Comparison of ENCODE assay signal across 9 mouse cellular contexts in genomic region chr19:4989013-4989412, GRCm38 (mm10). TPM values are rescaled to one million over a fixed set of nuclear protein-coding genes. Genes with fewer than 3 reads are reported as not detected.
DNase-seq lines count a peak whose midpoint lies in the region; ATAC-seq and TF ChIP-seq lines count a peak whose summit lies in the region.
"Had no signal": no experiment of that assay in that cellular context is flagged by ENCODE, and none has a peak within 500 bp of the region (broad histone marks: within the 10 kb centered on the region; RNA-seq: fewer than 3 reads in every experiment).

No protein-coding gene starts in this region.

- no peak overlapping the region for H3K9ac ChIP-seq in heart, postnatal 0 days (replicated peaks; ENCODE audit: low read depth, low read length)
- H3K9ac ChIP-seq: heart, embryonic 13.5 days had no signal

- H3ac ChIP-seq in C2C12 (ENCODE audit: control insufficient read depth, insufficient read length, low read depth) = no peak overlapping the region

- H3K36me3 ChIP-seq in C2C12 (ENCODE audit: control insufficient read depth, insufficient read depth) = no peaks in the 10 kb centered on the region
- no peaks in the 10 kb centered on the region for H3K36me3 ChIP-seq in heart, postnatal 0 days (replicated peaks; ENCODE audit: control insufficient read depth, insufficient read depth, low read length)

- no peak for TF ChIP-seq CTCF in C2C12 (IDR thresholded peaks at IDR 0.05; ENCODE audit: control insufficient read depth, insufficient read depth, insufficient read length)
- TF ChIP-seq CTCF in heart, postnatal 0 days (IDR thresholded peaks at IDR 0.05; ENCODE audit: low read depth) = peak; percentile 22; the same call in 1 of the 2 replicates

- TF ChIP-seq EP300 in heart, postnatal 0 days (IDR thresholded peaks at IDR 0.05; ENCODE audit: low read depth) = no peak

- no peaks in the 10 kb centered on the region for H3K27me3 ChIP-seq in C2C12 (ENCODE audit: control insufficient read depth, insufficient read depth, insufficient read length)
- H3K27me3 ChIP-seq in heart, postnatal 0 days (ENCODE audit: control insufficient read depth, insufficient read depth, low read length) = peaks cover 29% of the 10 kb centered on the region

- ATAC-seq in heart, postnatal 0 days (ENCODE audit: insufficient read depth, low read depth) = peak; percentile 37
- peak; percentile 70 for ATAC-seq in megakaryocyte, adult 5-6 weeks (ENCODE audit: poor library complexity, severe bottlenecking)

- peaks cover 6% of the 10 kb centered on the region; the same call in 1 of the 2 replicates for H3K4me1 ChIP-seq in heart, postnatal 0 days (ENCODE audit: control insufficient read depth, insufficient read depth)

- H3K79me2 ChIP-seq in C2C12 (ENCODE audit: control insufficient read depth, insufficient read depth) = no peaks in the 10 kb centered on the region

- H3K4me2 ChIP-seq in heart, postnatal 0 days (ENCODE audit: low read depth, low read length) = no peak overlapping the region
- H3K4me2 ChIP-seq: heart, embryonic 13.5 days had no signal

- 4% methylated on average over 13 of the region's 13 CpGs for WGBS in heart, postnatal 0 days
- 7% methylated on average over 13 of the region's 13 CpGs for WGBS in large intestine, adult 2 months

- no peak overlapping the region for H3K4me3 ChIP-seq in C2C12 (ENCODE audit: insufficient read depth, poor library complexity, severe bottlenecking)
- H3K4me3 ChIP-seq in heart, postnatal 0 days (ENCODE audit: low read depth, low read length) = no peak overlapping the region
- H3K4me3 ChIP-seq: heart, embryonic 13.5 days had no signal

- H3K9me3 ChIP-seq in heart, postnatal 0 days (replicated peaks; ENCODE audit: control insufficient read depth, low read length) = no peaks in the 10 kb centered on the region
- H3K9me3 ChIP-seq: heart, embryonic 13.5 days had no signal

- H3K27ac ChIP-seq in heart, postnatal 0 days (ENCODE audit: low read depth) = no peak overlapping the region
- H3K27ac ChIP-seq: heart, embryonic 13.5 days had no signal

- H3K79me3 ChIP-seq in C2C12 (ENCODE audit: low read depth) = no peaks in the 10 kb centered on the region

- peak; percentile 71 for DNase-seq in WW6 (ENCODE audit: low read depth, low spot score)
- DNase-seq in embryo, embryonic 9.5 days (ENCODE audit: extremely low spot score) = peak; percentile 92
- peak; percentile 71 for DNase-seq in heart, postnatal 0 days (ENCODE audit: low spot score)
- peak; percentile 57 for DNase-seq in large intestine, adult 2 months (ENCODE audit: low read depth, low spot score)
- DNase-seq in skeletal muscle tissue, adult 2 months (ENCODE audit: low read depth, low spot score) = peak; percentile 85
- peak; percentile 78 for DNase-seq in yolk sac, embryonic 10.5 days (ENCODE audit: low spot score)

TF ChIP-seq in C2C12, 6 proteins besides CTCF, POLR2A, EP300 and RAD21:
- TF ChIP-seq CEBPB (IDR thresholded peaks at IDR 0.05; ENCODE audit: low read depth) = no peak
- TF ChIP-seq MAX (IDR thresholded peaks at IDR 0.05) = peak; percentile 98

RNA-seq across cellular contexts. Expression of gene Npas4, which starts 1.1 kb away (rescaled TPM):
- polyA plus RNA-seq in C2C12 (2012; fragmentation: generic; extraction: Trizol) = 0.60 TPM
- 0.15 TPM in 1 of 2 replicates, not detected in the other for total RNA-seq in heart, postnatal 0 days (2014; rRNA removed; ENCODE audit: low replicate concordance)
- 0.03 TPM in 1 of 2 replicates, not detected in the other for polyA plus RNA-seq in heart, postnatal 0 days (2015; fragmentation: Nextera tagmentation; extraction: Ambion mirVana)
- 1.4 and 1.6 TPM in 2 replicates for polyA plus RNA-seq in large intestine, adult 2 months (2012; rRNA removed)
- total RNA-seq in megakaryocyte, adult 5-6 weeks (2015) = not detected in 2 replicates
- not detected in 2 replicates for total RNA-seq in megakaryocyte, adult 5-6 weeks (2017)

RNA-seq across cellular contexts. Expression of gene Mrpl11, which starts 27.1 kb away (rescaled TPM):
- polyA plus RNA-seq in C2C12 (2012; fragmentation: generic; extraction: Trizol) = 100 TPM
- total RNA-seq in heart, postnatal 0 days (2014; rRNA removed; ENCODE audit: low replicate concordance) = 35.0 and 61.4 TPM in 2 replicates
- 128 and 131 TPM in 2 replicates for polyA plus RNA-seq in heart, postnatal 0 days (2015; fragmentation: Nextera tagmentation; extraction: Ambion mirVana)
- 32.3 and 36.2 TPM in 2 replicates for polyA plus RNA-seq in large intestine, adult 2 months (2012; rRNA removed)
- 13.4 and 15.9 TPM in 2 replicates for total RNA-seq in megakaryocyte, adult 5-6 weeks (2015)
- total RNA-seq in megakaryocyte, adult 5-6 weeks (2017) = 26.3 and 29.1 TPM in 2 replicates

RNA-seq across cellular contexts. Expression of gene Slc29a2, which starts 34.6 kb away (rescaled TPM):
- 8.9 TPM for polyA plus RNA-seq in C2C12 (2012; fragmentation: generic; extraction: Trizol)
- total RNA-seq in heart, postnatal 0 days (2014; rRNA removed; ENCODE audit: low replicate concordance) = 13.8 and 17.3 TPM in 2 replicates
- polyA plus RNA-seq in heart, postnatal 0 days (2015; fragmentation: Nextera tagmentation; extraction: Ambion mirVana) = 11.5 and 11.7 TPM in 2 replicates
- 3.6 and 6.8 TPM in 2 replicates for polyA plus RNA-seq in large intestine, adult 2 months (2012; rRNA removed)
- total RNA-seq in megakaryocyte, adult 5-6 weeks (2015) = 0.31 and 1.0 TPM in 2 replicates
- total RNA-seq in megakaryocyte, adult 5-6 weeks (2017) = 0.18 and 3.4 TPM in 2 replicates

RNA-seq across cellular contexts. Expression of gene Peli3, which starts 46.1 kb away (rescaled TPM):
- 1.3 TPM for polyA plus RNA-seq in C2C12 (2012; fragmentation: generic; extraction: Trizol)
- 0.76 TPM in 1 of 2 replicates, not detected in the other for total RNA-seq in heart, postnatal 0 days (2014; rRNA removed; ENCODE audit: low replicate concordance)
- polyA plus RNA-seq in heart, postnatal 0 days (2015; fragmentation: Nextera tagmentation; extraction: Ambion mirVana) = 0.27 and 0.31 TPM in 2 replicates
- 1.1 and 1.5 TPM in 2 replicates for polyA plus RNA-seq in large intestine, adult 2 months (2012; rRNA removed)
- 0.49 TPM in 1 of 2 replicates, not detected in the other for total RNA-seq in megakaryocyte, adult 5-6 weeks (2015)
- total RNA-seq in megakaryocyte, adult 5-6 weeks (2017) = 0.51 and 0.85 TPM in 2 replicates

RNA-seq across cellular contexts. Expression of gene B4gat1, which starts 49.6 kb away (rescaled TPM):
- polyA plus RNA-seq in C2C12 (2012; fragmentation: generic; extraction: Trizol) = 28.1 TPM
- total RNA-seq in heart, postnatal 0 days (2014; rRNA removed; ENCODE audit: low replicate concordance) = 46.2 and 58.3 TPM in 2 replicates
- 47.4 and 48.2 TPM in 2 replicates for polyA plus RNA-seq in heart, postnatal 0 days (2015; fragmentation: Nextera tagmentation; extraction: Ambion mirVana)
- 13.6 and 14.7 TPM in 2 replicates for polyA plus RNA-seq in large intestine, adult 2 months (2012; rRNA removed)
- total RNA-seq in megakaryocyte, adult 5-6 weeks (2015) = not detected in 2 replicates
- total RNA-seq in megakaryocyte, adult 5-6 weeks (2017) = 0.62 and 2.2 TPM in 2 replicates
